Mouse (Mus musculus) neural tube, embryonic 12.5 days (tissue): ENCODE results near the gene Arf1. TPM values are rescaled to one million over a fixed set of nuclear protein-coding genes. Genes with fewer than 3 reads are reported as not detected.

ENCODE experiments used
- ATAC-seq: fragments of 200-750 bp; cut with Nextera tagmentation; 2 replicates; pipeline ENCODE4 v1.8.0; 2017; ENCODE audit warnings: low read depth, mild to moderate bottlenecking, moderate TSS enrichment, moderate library complexity; ENCODE audit not compliant: low FRiP score
- H3K27ac ChIP-seq: fragments of 300-500 bp; sonication (generic); 2 replicates; pipeline ENCODE4 v1.5.1; 2016
- H3K27me3 ChIP-seq: fragments of 300-500 bp; sonication (generic); replicated peaks from 2 replicates; pipeline ENCODE4 v1.6.1; 2016; ENCODE audit warnings: mild to moderate bottlenecking
- H3K36me3 ChIP-seq: fragments of 300-500 bp; sonication (generic); 2 replicates; pipeline ENCODE4 v1.6.1; 2016; ENCODE audit warnings: mild to moderate bottlenecking
- H3K4me1 ChIP-seq: fragments of 300-500 bp; sonication (generic); 2 replicates; pipeline ENCODE4 v1.6.1; 2016
- H3K4me2 ChIP-seq: fragments of 300-500 bp; sonication (generic); replicated peaks from 2 replicates; pipeline ENCODE4 v1.6.1; 2016; ENCODE audit warnings: mild to moderate bottlenecking
- H3K4me3 ChIP-seq: fragments of 300-500 bp; sonication (generic); 2 replicates; pipeline ENCODE4 v1.5.1; 2016
- H3K9ac ChIP-seq: fragments of 300-500 bp; sonication (generic); 2 replicates; pipeline ENCODE4 v1.6.1; 2016; ENCODE audit warnings: mild to moderate bottlenecking
- H3K9me3 ChIP-seq: fragments of 300-500 bp; sonication (generic); 2 replicates; pipeline ENCODE4 v1.6.1; 2016; ENCODE audit warnings: mild to moderate bottlenecking
- WGBS: fragments of 180-500 bp; shearing (Covaris S2); methylation state at CpG from one replicate; pipeline ENCODE4 v1.1.7; 2016; 5-methylcytosine and 5-hydroxymethylcytosine counted together
- polyA plus RNA-seq: library from polyadenylated mRNA; unstranded; fragments of >200 nt; fragmentation: Nextera tagmentation; extraction: Ambion mirVana; gene quantifications from 2 replicates; pipeline ENCODE4 v1.2.1, GENCODE M21; 2016

Arf1 gene
- polyA plus RNA-seq, 1 experiment from 2014 or later, result 623 TPM

DNA sequence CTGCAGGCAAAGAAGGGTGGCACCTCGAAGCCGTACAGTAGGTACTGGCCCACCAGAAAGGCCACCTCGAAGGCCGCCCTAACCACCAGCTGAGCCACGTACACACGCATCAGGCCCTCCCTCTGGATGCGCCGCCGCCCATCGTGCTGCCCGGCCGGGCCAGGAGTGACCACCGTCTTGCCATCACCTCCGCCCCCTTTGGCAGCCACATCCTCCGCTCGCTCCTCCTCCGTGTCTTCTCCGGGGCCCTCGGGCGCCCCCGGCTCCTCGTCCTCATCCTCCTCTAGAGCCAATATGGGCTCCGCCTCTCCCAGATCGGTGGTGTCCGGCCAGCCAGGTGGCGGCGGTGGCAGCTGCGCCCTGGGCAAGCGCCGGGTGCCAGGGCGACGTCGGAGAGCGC is 51.1 kb downstream of the Arf1 start:
- ATAC-seq, result no peak
- 0 out of 2 replicates have a peak overlapping the region, but pooled peaks have one; percentile 25 for H3K4me2 ChIP-seq
- H3K4me1 ChIP-seq, result 0 out of 2 replicates have a peak, but pooled peaks cover 3% of the 10 kb centered on the region
- no peaks in the 10 kb centered on the region for H3K36me3 ChIP-seq
- H3K4me3 ChIP-seq, result no peak overlapping the region
- H3K9ac ChIP-seq, result no peak overlapping the region
- no peaks in the 10 kb centered on the region for H3K9me3 ChIP-seq
- whole genome bisulfite sequencing, result 8% methylated on average over 34 of the region's 34 CpGs
- no peak overlapping the region for H3K27ac ChIP-seq
- H3K27me3 ChIP-seq, result peaks cover 55% of the 10 kb centered on the region

DNA sequence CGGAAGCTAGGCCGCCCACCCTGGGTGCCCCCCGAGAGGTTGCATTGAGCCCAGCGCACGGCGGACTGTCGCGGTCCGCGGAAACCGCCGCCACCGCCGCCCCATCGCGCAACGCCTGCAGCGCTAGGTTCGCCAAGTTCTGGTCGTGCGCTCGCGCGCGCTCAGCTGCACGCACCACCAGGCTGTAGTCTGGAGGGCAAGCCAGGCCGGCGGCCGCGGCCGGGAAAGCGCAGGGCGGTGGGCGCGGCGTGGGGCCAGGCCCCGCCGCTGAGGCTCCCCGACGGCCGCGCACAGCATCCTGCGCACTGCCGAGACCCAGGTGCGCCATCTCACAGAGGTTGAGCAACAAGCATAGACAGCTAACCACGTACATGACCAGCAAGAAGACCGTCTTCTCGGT is 51.6 kb downstream of the Arf1 start:
- no peaks in the 10 kb centered on the region for H3K36me3 ChIP-seq
- H3K4me3 ChIP-seq, result peak overlapping the region; percentile 9; the same call in 1 of the 2 replicates
- H3K9ac ChIP-seq, result no peak overlapping the region
- ATAC-seq, result no peak
- H3K9me3 ChIP-seq, result no peaks in the 10 kb centered on the region
- H3K4me2 ChIP-seq, result peak overlapping the region; percentile 25; the same call in 1 of the 2 replicates
- WGBS, result 3% methylated on average over 48 of the region's 48 CpGs
- no peak overlapping the region for H3K27ac ChIP-seq
- peaks cover 55% of the 10 kb centered on the region for H3K27me3 ChIP-seq
- H3K4me1 ChIP-seq, result 0 out of 2 replicates have a peak, but pooled peaks cover 3% of the 10 kb centered on the region

DNA sequence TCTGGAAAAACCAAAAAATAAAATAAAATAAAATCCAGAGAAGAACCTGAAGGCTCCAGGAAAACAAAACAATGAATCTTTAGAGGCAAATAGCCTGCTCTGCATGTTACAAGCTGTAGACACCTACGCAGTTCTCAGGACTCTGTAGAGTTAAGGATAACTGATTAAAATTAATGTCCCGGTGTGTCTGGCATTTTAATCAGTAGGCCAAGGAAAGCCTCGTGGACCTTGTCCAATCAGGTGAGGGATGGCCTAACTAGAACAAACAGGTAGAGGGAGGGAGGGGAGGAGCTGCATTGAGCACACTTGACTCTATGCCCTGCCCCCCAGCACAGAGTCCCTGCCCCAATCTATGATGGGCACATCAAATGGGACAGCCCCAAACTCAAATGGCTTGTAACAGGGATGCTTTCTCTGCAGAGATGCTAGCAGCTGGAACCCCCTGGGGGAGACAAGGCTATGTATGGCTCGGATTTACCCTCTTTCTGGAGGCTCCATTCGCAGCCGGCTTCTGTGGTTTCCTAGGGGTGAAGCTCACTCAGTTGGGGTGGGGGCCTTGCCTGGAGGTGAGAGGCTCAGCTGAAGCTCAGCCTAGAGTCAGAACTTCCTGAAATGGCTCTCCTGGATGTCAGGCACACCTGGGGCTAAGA is 53.8 kb downstream of the Arf1 start:
- 55% methylated on average over 6 of the region's 6 CpGs for WGBS
- no peaks in the 10 kb centered on the region for H3K9me3 ChIP-seq
- H3K4me1 ChIP-seq, result 0 out of 2 replicates have a peak, but pooled peaks cover 3% of the 10 kb centered on the region
- no peak overlapping the region for H3K9ac ChIP-seq
- H3K4me3 ChIP-seq, result no peak overlapping the region
- no peaks in the 10 kb centered on the region for H3K36me3 ChIP-seq
- H3K4me2 ChIP-seq, result no peak overlapping the region
- peaks cover 57% of the 10 kb centered on the region for H3K27me3 ChIP-seq
- H3K27ac ChIP-seq, result no peak overlapping the region
- no peak for ATAC-seq

DNA sequence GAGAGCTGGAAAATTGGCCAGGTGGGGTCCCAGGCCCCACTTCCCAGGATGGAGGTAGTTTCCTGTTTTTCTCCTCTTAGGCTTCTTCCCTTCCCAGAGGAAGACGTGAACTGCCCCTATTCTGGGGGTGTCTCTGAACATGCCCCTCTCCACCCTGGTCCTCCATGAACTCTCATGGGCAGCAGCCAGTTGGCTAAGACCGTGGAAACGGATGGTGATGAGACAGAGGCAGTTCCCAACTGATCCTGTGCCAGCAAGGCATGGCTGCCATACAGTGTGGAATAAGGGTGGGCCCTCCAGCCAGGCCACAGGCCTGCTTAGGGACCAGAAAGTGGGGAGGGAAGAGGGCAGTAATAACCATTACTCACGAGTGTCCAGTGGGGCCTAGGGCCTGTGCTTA is 57.5 kb downstream of the Arf1 start:
- 70% methylated on average over 4 of the region's 4 CpGs for WGBS
- no peak overlapping the region for H3K4me2 ChIP-seq
- ATAC-seq, result no peak
- H3K9ac ChIP-seq, result no peak overlapping the region
- no peaks in the 10 kb centered on the region for H3K4me1 ChIP-seq
- peaks cover 20% of the 10 kb centered on the region for H3K27me3 ChIP-seq
- H3K4me3 ChIP-seq, result no peak overlapping the region
- H3K27ac ChIP-seq, result no peak overlapping the region
- no peaks in the 10 kb centered on the region for H3K36me3 ChIP-seq
- H3K9me3 ChIP-seq, result no peaks in the 10 kb centered on the region

DNA sequence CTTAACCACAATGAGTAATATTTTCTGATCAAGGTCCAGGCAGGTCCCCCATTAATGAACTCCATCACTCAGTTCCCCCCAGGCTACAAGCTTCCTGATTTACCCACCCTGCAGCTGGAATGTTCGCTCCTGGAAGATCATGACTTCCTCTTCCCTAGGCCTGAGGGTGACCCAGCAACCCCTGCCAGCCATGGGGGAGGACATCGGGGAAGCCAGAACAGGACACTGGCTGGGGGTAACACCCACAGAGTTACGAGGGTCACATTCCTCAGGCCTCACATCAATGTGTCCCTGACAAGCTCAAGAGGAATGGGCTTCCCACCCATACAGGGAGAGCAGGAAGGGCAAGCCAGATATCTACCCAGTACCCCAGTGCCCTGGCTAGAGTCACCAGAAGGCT is 58.3 kb downstream of the Arf1 start:
- Histone ChIP-seq H3K36me3 (no peaks in the 10 kb centered on the region), H3K27me3 (peaks cover 13% of the 10 kb centered on the region), H3K9me3 (no peaks in the 10 kb centered on the region), H3K4me2 (no peak overlapping the region), H3K27ac (no peak overlapping the region), H3K4me3 (no peak overlapping the region), H3K4me1 (no peaks in the 10 kb centered on the region), H3K9ac (no peak overlapping the region)
- 62% methylated on average over 3 of the region's 3 CpGs for WGBS
- ATAC-seq, result no peak

- Histone ChIP-seq H3K4me1 (peaks cover 14% of the 10 kb centered on the region), H3K9me3 (no peaks in the 10 kb centered on the region), H3K4me2 (no peak overlapping the region), H3K36me3 (no peaks in the 10 kb centered on the region), H3K4me3 (no peak overlapping the region), H3K27me3 (0 out of 2 replicates have a peak, but pooled peaks cover 5% of the 10 kb centered on the region), H3K9ac (no peak overlapping the region), H3K27ac (no peak overlapping the region)
- 52% methylated on average over 2 of the region's 2 CpGs for WGBS
- ATAC-seq, result no peak
Observed at GRCm38 (mm10) chr11:59165616-59166241, 62.3 kb downstream of the Arf1 start.

DNA sequence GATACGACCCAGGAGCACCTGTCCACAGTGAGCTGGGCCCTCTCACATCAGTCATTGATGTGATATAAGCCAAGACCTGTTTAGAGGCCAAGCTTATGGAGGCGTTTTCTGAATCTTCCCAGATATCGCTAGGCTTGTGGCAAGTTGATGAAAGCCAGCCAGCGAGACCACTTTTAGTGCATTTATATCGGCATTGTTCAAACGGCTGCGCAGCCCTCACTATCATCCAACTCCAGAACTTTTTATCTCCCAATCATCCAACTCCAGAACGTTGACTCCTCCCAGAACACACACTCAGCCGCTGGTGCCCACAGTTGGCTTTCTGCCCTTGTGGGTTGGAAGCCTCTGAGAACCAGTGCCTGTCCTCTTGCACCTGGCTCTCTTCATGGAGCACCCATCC is 63.7 kb downstream of the Arf1 start:
- no peak for ATAC-seq
- 87% methylated on average over 9 of the region's 9 CpGs for WGBS
- no peaks in the 10 kb centered on the region for H3K9me3 ChIP-seq
- H3K4me1 ChIP-seq, result peaks cover 14% of the 10 kb centered on the region
- no peaks in the 10 kb centered on the region for H3K27me3 ChIP-seq
- no peaks in the 10 kb centered on the region for H3K36me3 ChIP-seq
- 0 out of 2 replicates have a peak overlapping the region, but pooled peaks have one; percentile 98 for H3K27ac ChIP-seq
- peak overlapping the region; percentile 70 for H3K4me2 ChIP-seq
- H3K4me3 ChIP-seq, result no peak overlapping the region
- no peak overlapping the region for H3K9ac ChIP-seq

DNA sequence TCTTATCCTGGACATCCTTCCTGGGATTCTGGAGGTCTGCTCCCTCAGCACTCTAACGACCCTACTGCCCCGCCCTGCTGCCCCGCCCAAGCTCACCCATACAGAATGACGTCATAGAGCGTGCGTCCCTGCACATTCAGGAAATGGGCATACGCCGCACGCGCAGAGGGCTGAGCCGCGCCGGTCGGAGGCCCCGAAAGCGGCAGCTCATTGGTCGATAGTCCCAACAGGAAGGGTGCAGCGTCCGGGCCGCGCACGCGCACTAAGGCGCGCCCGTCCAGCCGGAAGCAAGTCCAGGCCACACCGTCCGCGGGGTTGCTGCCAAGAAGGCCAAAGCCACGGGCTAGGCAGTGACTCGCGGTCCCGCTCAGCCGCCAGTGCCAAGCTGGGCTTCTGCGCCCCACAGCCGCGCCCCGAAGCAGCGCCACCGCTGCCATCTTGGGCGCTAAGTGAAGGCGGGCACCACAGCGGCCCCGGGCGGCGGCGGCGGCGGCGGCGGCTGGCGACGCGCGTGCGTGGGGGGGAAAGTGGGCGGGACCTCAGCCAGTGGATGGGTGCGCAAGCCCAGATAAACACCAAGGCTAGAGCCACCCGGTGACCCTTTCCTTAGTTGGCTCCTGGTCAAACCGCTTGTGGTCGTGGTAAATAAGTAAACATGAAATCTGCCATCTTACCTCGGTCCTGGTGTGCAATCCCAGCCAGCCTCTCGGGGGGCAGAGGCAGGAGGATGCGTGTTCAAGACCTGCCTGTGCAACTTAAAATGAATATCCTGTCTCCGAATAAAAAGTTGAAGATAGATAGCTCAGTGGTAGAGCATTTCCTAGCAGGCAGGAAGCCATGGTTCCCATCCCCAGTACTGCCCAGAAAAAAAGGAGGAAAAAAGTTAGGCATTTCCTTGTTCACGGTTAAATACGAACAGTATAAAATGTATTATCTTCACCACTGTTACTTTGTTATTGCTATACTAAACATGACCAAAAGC is 64.5 kb downstream of the Arf1 start, which contains the start of gene Iba57:
Iba57 (minus strand) TSS at position 485 of the 982 bp plus-strand sequence.
- Histone ChIP-seq H3K4me2 (peak within 1 kb of the TSS; percentile 70), H3K27ac (peak within 1 kb of the TSS; percentile 98), H3K27me3 (no peaks in the 10 kb centered on the region), H3K4me3 (peak within 1 kb of the TSS; percentile 81), H3K9ac (peak within 1 kb of the TSS; percentile 89), H3K4me1 (peaks cover 14% of the 10 kb centered on the region), H3K36me3 (peaks cover 3% of the 10 kb centered on the region), H3K9me3 (no peaks in the 10 kb centered on the region)
- 3% methylated on average over 68 of the region's 68 CpGs for WGBS
- ATAC-seq, result peak; percentile 98

- H3K9me3 ChIP-seq, result no peaks in the 10 kb centered on the region
- H3K27ac ChIP-seq, result no peak overlapping the region
- peaks cover 14% of the 10 kb centered on the region for H3K4me1 ChIP-seq
- H3K9ac ChIP-seq, result peak overlapping the region; percentile 47; the same call in 1 of the 2 replicates
- H3K4me3 ChIP-seq, result peak overlapping the region; percentile 81
- no peaks in the 10 kb centered on the region for H3K27me3 ChIP-seq
- 67% methylated on average over 9 of the region's 9 CpGs for WGBS
- H3K36me3 ChIP-seq, result peaks cover 12% of the 10 kb centered on the region
- peak; percentile 43; the same call in 1 of the 2 replicates for ATAC-seq
- H3K4me2 ChIP-seq, result peak overlapping the region; percentile 70
Observed at GRCm38 (mm10) chr11:59162443-59163254, 65.4 kb downstream of the Arf1 start.
